Mouse (Mus musculus): ENCODE data around the gene Pirt. TPM values are rescaled to one million over a fixed set of nuclear protein-coding genes. Genes with fewer than 3 reads are reported as not detected.
A peak's percentile ranks its signal among the peaks of the same experiment; 100 is the strongest.

The Pirt gene
- not detected in 2 replicates for polyA plus RNA-seq (2012; ENCODE audit: insufficient read depth, insufficient read length, low replicate concordance, missing spikeins)

- H3K4me1 ChIP-seq (ENCODE audit: control insufficient read depth, insufficient read depth, low read length), result no peaks in the 10 kb centered on the region
- no peak for TF ChIP-seq CTCF (IDR thresholded peaks at IDR 0.05; ENCODE audit: insufficient read depth, low read depth, low read length)
- TF ChIP-seq POLR2A (IDR thresholded peaks at IDR 0.05; ENCODE audit: insufficient read depth, low read depth, low read length), result no peak
- H3K4me3 ChIP-seq (ENCODE audit: insufficient read depth, low read depth, low read length), result no peak within 1 kb of the TSS
- no peak within 1 kb of the TSS for H3K27ac ChIP-seq (ENCODE audit: insufficient read depth, low read depth, low read length)
- 60% methylated on average over 10 of the region's 10 CpGs for WGBS
These were observed at the start of gene Pirt for GRCm38 (mm10) chr11:66911811-66912210. Gene Pirt, plus strand, starts transcription at chr11:66911981.

- 11% methylated on average over 5 of the region's 5 CpGs for WGBS
- Histone ChIP-seq H3K27ac (ENCODE audit: insufficient read depth, low read depth, low read length) (no peak overlapping the region), H3K4me3 (ENCODE audit: insufficient read depth, low read depth, low read length) (no peak overlapping the region), H3K4me1 (ENCODE audit: control insufficient read depth, insufficient read depth, low read length) (no peaks in the 10 kb centered on the region)
- no peak for TF ChIP-seq POLR2A (IDR thresholded peaks at IDR 0.05; ENCODE audit: insufficient read depth, low read depth, low read length)
- TF ChIP-seq CTCF (IDR thresholded peaks at IDR 0.05; ENCODE audit: insufficient read depth, low read depth, low read length), result peak; percentile 20; the same call in 1 of the 2 replicates
These were observed 40.1 kb upstream of the Pirt start for GRCm38 (mm10) chr11:66871701-66872100.

DNA sequence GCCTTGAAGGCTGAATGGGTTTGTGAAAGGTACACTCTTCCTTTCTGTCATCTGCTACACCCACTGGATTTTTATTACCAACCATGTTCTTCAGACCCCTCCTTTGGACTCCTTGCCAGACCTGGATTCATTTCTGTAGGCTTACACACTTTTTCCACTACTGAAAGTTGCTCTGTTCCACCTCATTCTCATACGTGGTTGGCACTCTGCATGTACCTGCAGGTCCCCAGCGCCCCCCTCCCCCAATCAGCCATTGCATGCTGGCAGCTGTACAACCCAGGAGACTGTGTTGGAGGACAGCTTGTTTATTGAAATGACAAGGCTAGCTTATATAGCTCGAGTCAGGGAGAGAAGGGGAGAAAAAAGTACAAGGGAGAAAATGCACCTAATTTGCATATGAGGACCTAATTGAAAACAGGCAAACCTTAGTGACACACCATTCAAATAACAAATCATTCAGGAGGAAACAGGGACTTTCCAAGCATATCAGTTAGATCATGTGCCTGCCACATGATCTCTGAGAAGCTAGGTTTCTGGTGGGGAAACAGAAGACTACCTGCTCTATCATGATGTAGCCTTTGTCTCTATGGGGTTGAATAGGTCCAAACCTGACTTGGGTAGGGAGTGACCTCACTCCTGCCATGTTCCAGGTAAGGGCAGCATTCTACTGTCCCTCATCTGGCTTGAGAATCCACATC, 38.9 kb upstream of the Pirt start:
- TF ChIP-seq POLR2A (IDR thresholded peaks at IDR 0.05; ENCODE audit: insufficient read depth, low read depth, low read length), result no peak
- TF ChIP-seq CTCF (IDR thresholded peaks at IDR 0.05; ENCODE audit: insufficient read depth, low read depth, low read length), result no peak

GRCm38 (mm10) chr11:66881291-66881690, 30.5 kb upstream of the Pirt start:
- H3K27ac ChIP-seq (ENCODE audit: insufficient read depth, low read depth, low read length), result no peak overlapping the region
- H3K4me3 ChIP-seq (ENCODE audit: insufficient read depth, low read depth, low read length), result no peak overlapping the region
- no peaks in the 10 kb centered on the region; the same call in 1 of the 2 replicates for H3K4me1 ChIP-seq (ENCODE audit: control insufficient read depth, insufficient read depth, low read length)
- TF ChIP-seq CTCF (IDR thresholded peaks at IDR 0.05; ENCODE audit: insufficient read depth, low read depth, low read length) (no peak), POLR2A (IDR thresholded peaks at IDR 0.05; ENCODE audit: insufficient read depth, low read depth, low read length) (no peak)
- 64% methylated on average over 2 of the region's 2 CpGs for WGBS

More for the DNA sequence above, 38.9 kb upstream of the Pirt start:
- Histone ChIP-seq H3K4me3 (ENCODE audit: insufficient read depth, low read depth, low read length) (no peak overlapping the region), H3K4me1 (ENCODE audit: control insufficient read depth, insufficient read depth, low read length) (no peaks in the 10 kb centered on the region), H3K27ac (ENCODE audit: insufficient read depth, low read depth, low read length) (no peak overlapping the region)
- 64% methylated on average over 3 of the region's 3 CpGs for WGBS

DNA sequence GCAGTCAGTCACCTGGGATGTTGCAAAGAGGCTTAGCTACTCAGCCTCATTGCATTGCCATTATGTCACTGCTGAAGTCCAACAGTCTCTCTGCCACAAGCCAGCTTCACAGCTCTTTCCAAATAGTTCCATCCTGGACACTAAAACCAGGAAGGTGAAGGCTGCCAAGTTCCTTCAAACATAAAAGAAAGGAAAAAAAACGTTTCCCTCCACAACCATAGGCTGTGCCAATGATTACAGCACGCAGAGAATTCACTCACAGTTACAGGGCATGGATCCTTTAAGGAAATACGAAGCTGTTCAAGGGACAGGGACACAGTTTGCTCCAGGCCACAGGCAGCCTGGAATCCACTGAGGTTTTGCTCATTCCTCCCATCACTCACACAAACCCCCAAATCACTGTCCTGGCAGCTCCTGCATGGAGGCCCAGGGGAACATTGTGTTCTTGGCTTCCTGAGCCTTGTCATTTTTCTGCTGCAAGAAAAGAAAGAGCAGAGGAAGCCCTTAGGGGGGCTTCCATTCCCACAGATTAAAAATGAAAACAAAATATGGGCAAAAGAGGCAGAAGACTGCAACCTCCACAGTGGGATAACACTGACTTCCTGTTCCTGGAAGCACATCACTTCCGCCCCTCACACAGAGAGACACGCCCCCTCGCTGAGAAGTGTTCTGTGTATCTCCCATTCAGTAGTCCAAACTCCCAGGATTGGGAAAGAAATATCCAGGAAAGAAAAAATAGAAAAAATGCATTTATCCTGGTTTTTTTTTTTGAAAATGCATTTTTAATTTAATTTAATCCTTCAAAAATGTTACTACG, 29.3 kb upstream of the Pirt start:
- H3K4me3 ChIP-seq (ENCODE audit: insufficient read depth, low read depth, low read length), result no peak overlapping the region
- TF ChIP-seq CTCF (IDR thresholded peaks at IDR 0.05; ENCODE audit: insufficient read depth, low read depth, low read length) (no peak), POLR2A (IDR thresholded peaks at IDR 0.05; ENCODE audit: insufficient read depth, low read depth, low read length) (no peak)
- H3K27ac ChIP-seq (ENCODE audit: insufficient read depth, low read depth, low read length), result no peak overlapping the region
- 67% methylated on average over 7 of the region's 7 CpGs for WGBS
- H3K4me1 ChIP-seq (ENCODE audit: control insufficient read depth, insufficient read depth, low read length), result no peaks in the 10 kb centered on the region; the same call in 1 of the 2 replicates

DNA sequence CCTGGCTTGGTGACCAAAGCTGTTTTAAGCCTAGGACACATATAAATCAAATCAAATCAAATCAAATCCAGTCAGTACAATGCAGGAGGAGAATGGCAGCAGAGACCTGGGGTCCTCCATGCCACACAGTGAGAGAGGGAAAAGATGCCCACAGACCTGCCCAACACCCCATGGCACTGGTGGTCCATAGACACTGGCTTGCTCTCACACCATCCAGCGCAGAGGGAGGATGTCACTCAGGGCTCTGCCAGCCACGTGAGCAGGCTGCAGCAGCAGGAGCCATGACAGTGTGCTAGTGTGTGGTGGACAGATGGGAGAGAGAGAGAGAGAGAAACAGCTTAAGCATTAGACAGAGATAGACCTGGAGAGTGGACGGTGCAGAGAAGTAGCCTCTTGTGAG, 19.2 kb upstream of the Pirt start:
- no peak for TF ChIP-seq CTCF (IDR thresholded peaks at IDR 0.05; ENCODE audit: insufficient read depth, low read depth, low read length)
- Histone ChIP-seq H3K4me1 (ENCODE audit: control insufficient read depth, insufficient read depth, low read length) (no peaks in the 10 kb centered on the region), H3K27ac (ENCODE audit: insufficient read depth, low read depth, low read length) (no peak overlapping the region), H3K4me3 (ENCODE audit: insufficient read depth, low read depth, low read length) (no peak overlapping the region)
- WGBS, result 93% methylated on average over 3 of the region's 3 CpGs

DNA sequence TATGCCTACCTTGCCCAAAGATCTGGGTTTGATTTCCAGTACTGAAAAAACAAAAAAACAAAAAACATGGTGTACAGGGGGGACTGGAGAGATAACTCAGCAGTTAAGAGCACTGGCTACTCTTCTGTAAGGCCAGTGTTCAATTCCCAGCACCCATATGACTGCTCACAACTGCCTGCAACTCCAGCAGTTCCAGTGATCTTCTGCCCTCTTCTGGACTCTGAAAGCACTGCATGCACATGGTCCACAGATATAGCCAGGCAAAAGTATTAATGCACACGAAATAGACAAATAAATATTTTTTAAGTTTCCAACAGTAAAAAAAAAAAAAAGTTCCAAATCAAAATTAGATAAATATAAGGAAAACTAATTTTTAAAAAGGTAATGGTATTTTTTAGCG, 13.0 kb upstream of the Pirt start:
- WGBS, result 95% methylated on average over 2 of the region's 2 CpGs
- TF ChIP-seq POLR2A (IDR thresholded peaks at IDR 0.05; ENCODE audit: insufficient read depth, low read depth, low read length) (no peak), CTCF (IDR thresholded peaks at IDR 0.05; ENCODE audit: insufficient read depth, low read depth, low read length) (no peak)
- Histone ChIP-seq H3K4me1 (ENCODE audit: control insufficient read depth, insufficient read depth, low read length) (no peaks in the 10 kb centered on the region), H3K4me3 (ENCODE audit: insufficient read depth, low read depth, low read length) (no peak overlapping the region), H3K27ac (ENCODE audit: insufficient read depth, low read depth, low read length) (no peak overlapping the region)

- Histone ChIP-seq H3K4me1 (ENCODE audit: control insufficient read depth, insufficient read depth, low read length) (no peaks in the 10 kb centered on the region), H3K27ac (ENCODE audit: insufficient read depth, low read depth, low read length) (no peak overlapping the region), H3K4me3 (ENCODE audit: insufficient read depth, low read depth, low read length) (no peak overlapping the region)
- TF ChIP-seq CTCF (IDR thresholded peaks at IDR 0.05; ENCODE audit: insufficient read depth, low read depth, low read length) (no peak), POLR2A (IDR thresholded peaks at IDR 0.05; ENCODE audit: insufficient read depth, low read depth, low read length) (no peak)
- 10% methylated on average over 7 of the region's 7 CpGs for WGBS
These were observed 12.4 kb upstream of the Pirt start for GRCm38 (mm10) chr11:66899426-66899825.

GRCm38 (mm10) chr11:66902801-66903200, 9.0 kb upstream of the Pirt start:
- Histone ChIP-seq H3K27ac (ENCODE audit: insufficient read depth, low read depth, low read length) (no peak overlapping the region), H3K4me1 (ENCODE audit: control insufficient read depth, insufficient read depth, low read length) (no peaks in the 10 kb centered on the region; the same call in 1 of the 2 replicates), H3K4me3 (ENCODE audit: insufficient read depth, low read depth, low read length) (no peak overlapping the region)
- 92% methylated on average over 7 of the region's 7 CpGs for WGBS
- TF ChIP-seq CTCF (IDR thresholded peaks at IDR 0.05; ENCODE audit: insufficient read depth, low read depth, low read length), result no peak
- TF ChIP-seq POLR2A (IDR thresholded peaks at IDR 0.05; ENCODE audit: insufficient read depth, low read depth, low read length), result no peak
